Mouse (Mus musculus) midbrain, embryonic 13.5 days (tissue): ENCODE measurements at regions not wholly inside any gene's neighbourhood (a gene's known extent, or its start where the extent isn't known, plus 50 kb on each side); places are given as distances from the start of the nearest gene placed in this dataset.

ENCODE experiments used
- ATAC-seq: fragments of 200-750 bp; cut with Nextera tagmentation; 2 replicates; pipeline ENCODE4 v1.8.0; 2017; ENCODE audit warnings: mild to moderate bottlenecking, moderate TSS enrichment, moderate library complexity
- H3K27ac ChIP-seq: fragments of 300-500 bp; sonication (generic); 2 replicates; pipeline ENCODE4 v1.5.1; 2015; ENCODE audit warnings: inconsistent platforms, mild to moderate bottlenecking, moderate library complexity
- H3K27me3 ChIP-seq: fragments of 300-500 bp; sonication (generic); 2 replicates; pipeline ENCODE4 v1.6.1; 2015; ENCODE audit warnings: mild to moderate bottlenecking, inconsistent platforms
- H3K36me3 ChIP-seq: fragments of 300-500 bp; sonication (generic); 2 replicates; pipeline ENCODE4 v1.6.1; 2015; ENCODE audit warnings: mild to moderate bottlenecking, inconsistent platforms
- H3K4me1 ChIP-seq: fragments of 300-500 bp; sonication (generic); replicated peaks from 2 replicates; pipeline ENCODE4 v1.6.1; 2015; ENCODE audit warnings: inconsistent platforms
- H3K4me2 ChIP-seq: fragments of 300-500 bp; sonication (generic); replicated peaks from 2 replicates; pipeline ENCODE4 v1.6.1; 2015; ENCODE audit warnings: moderate library complexity, mild to moderate bottlenecking, inconsistent platforms
- H3K4me3 ChIP-seq: fragments of 300-500 bp; sonication (generic); replicated peaks from 2 replicates; pipeline ENCODE4 v1.5.1; 2015; ENCODE audit warnings: mild to moderate bottlenecking, inconsistent platforms
- H3K9ac ChIP-seq: fragments of 300-500 bp; sonication (generic); replicated peaks from 2 replicates; pipeline ENCODE4 v1.6.1; 2015; ENCODE audit warnings: mild to moderate bottlenecking, inconsistent platforms
- H3K9me3 ChIP-seq: fragments of 300-500 bp; sonication (generic); 2 replicates; pipeline ENCODE4 v1.6.1; 2016; ENCODE audit warnings: mild to moderate bottlenecking, inconsistent platforms
- WGBS: fragments of 180-500 bp; shearing (Covaris S2); methylation state at CpG from one replicate; pipeline ENCODE4 v1.1.7; 2015; 5-methylcytosine and 5-hydroxymethylcytosine counted together

DNA sequence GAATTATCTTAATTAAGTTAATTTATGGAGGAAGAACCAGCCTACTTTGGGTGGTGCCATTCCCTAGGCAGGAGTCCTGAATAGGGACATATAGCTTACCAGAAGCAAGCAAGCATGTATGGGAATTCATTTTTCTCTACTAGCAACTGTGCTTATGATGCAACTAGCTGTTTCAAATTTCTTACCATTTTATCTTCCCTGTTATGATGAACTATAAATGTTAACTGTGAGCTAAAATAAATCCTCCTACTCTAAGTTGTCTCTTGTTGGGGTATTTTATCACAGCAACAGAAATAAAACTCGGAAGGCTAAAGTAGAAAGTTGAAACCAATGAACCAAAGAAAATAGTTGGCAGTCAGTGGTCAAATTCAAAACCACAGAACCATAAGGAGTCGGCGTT is 373.5 kb upstream of the Tnp1 start:
- H3K27ac ChIP-seq = no peak overlapping the region
- H3K27me3 ChIP-seq = no peaks in the 10 kb centered on the region
- WGBS = 92% methylated on average over 3 of the region's 3 CpGs
- H3K4me3 ChIP-seq = no peak overlapping the region
- H3K9me3 ChIP-seq = no peaks in the 10 kb centered on the region
- no peaks in the 10 kb centered on the region for H3K36me3 ChIP-seq
- H3K4me2 ChIP-seq = no peak overlapping the region
- ATAC-seq = no peak
- H3K4me1 ChIP-seq = no peaks in the 10 kb centered on the region
- H3K9ac ChIP-seq = no peak overlapping the region

DNA sequence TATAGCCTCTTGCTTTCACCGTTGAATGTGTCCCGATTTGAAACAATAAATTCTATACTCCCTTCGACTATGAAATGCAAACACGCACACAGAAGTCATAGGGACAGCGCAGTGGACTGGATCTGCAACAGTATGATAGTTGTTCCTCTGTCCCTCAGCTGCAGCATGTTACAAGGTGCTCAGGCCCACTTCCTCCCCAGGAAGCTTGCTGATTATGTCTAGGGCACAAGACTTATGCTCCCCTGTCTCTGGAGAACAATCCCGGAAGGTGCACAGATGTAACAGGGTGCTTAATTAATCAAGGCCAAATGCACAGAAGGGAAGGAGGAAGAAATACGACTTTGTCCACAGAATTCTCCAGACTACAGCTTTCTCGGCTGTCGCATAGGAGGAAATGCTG is 365.9 kb upstream of the Tnp1 start:
- ATAC-seq = no peak
- no peaks in the 10 kb centered on the region for H3K36me3 ChIP-seq
- WGBS = 93% methylated on average over 9 of the region's 9 CpGs
- no peaks in the 10 kb centered on the region for H3K9me3 ChIP-seq
- no peaks in the 10 kb centered on the region for H3K27me3 ChIP-seq
- H3K27ac ChIP-seq = no peak overlapping the region
- H3K9ac ChIP-seq = no peak overlapping the region
- no peaks in the 10 kb centered on the region for H3K4me1 ChIP-seq
- H3K4me3 ChIP-seq = no peak overlapping the region
- H3K4me2 ChIP-seq = no peak overlapping the region

GRCm38 (mm10) chr1:73374531-73375375 is 359.0 kb upstream of the Tnp1 start:
- H3K9ac ChIP-seq = no peak overlapping the region
- no peaks in the 10 kb centered on the region for H3K27me3 ChIP-seq
- H3K4me2 ChIP-seq = no peak overlapping the region
- 88% methylated on average over 7 of the region's 7 CpGs for WGBS
- H3K27ac ChIP-seq = no peak overlapping the region
- no peak overlapping the region for H3K4me3 ChIP-seq
- ATAC-seq = no peak
- no peaks in the 10 kb centered on the region for H3K9me3 ChIP-seq
- H3K36me3 ChIP-seq = no peaks in the 10 kb centered on the region
- H3K4me1 ChIP-seq = no peaks in the 10 kb centered on the region

DNA sequence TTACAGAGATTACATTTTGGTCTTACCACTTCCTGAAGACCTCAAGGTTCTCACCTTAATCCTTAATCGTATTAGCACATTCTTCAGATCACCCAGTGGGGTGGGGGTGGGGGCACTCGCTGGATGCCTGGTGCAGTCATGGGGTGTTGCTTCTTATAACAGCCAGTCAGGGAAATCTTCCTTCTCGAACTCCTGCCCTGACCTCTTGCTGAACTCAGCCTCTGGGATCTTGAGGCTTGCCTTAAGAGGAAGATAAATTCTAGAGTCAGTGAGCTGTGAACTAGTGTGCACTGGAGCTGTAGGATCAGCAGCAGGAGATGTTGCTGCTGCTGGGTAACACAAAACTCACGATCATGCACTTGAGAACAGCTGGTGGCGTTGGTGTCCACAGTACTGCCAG is 352.5 kb upstream of the Tnp1 start:
- no peak for ATAC-seq
- Histone ChIP-seq H3K4me2 (no peak overlapping the region), H3K9ac (no peak overlapping the region), H3K4me3 (no peak overlapping the region), H3K36me3 (no peaks in the 10 kb centered on the region), H3K9me3 (no peaks in the 10 kb centered on the region), H3K27ac (no peak overlapping the region), H3K27me3 (no peaks in the 10 kb centered on the region), H3K4me1 (peaks cover 19% of the 10 kb centered on the region)
- 72% methylated on average over 5 of the region's 5 CpGs for WGBS

DNA sequence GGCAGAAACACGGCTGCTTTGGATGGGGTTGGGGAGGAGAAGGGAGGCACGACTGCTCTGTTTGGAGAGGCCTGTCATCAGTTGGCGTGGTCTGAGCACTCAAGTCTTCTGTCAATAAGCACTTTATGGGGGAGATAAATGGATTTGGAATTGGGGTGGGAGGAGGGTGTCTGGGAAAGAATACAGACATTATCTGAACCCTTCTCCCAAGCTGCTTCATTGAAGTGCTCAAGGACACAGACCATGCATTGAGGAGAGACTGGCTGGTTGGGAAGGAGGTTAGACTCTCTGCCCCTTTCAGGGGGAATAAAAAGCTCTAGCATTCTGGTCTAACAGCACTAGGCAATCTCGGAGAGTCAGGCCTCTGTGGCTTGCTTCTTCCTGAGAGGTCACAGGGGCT is 350.1 kb upstream of the Tnp1 start:
- H3K36me3 ChIP-seq = no peaks in the 10 kb centered on the region
- peaks cover 33% of the 10 kb centered on the region for H3K4me1 ChIP-seq
- no peaks in the 10 kb centered on the region for H3K27me3 ChIP-seq
- H3K9me3 ChIP-seq = no peaks in the 10 kb centered on the region
- no peak overlapping the region for H3K4me2 ChIP-seq
- 36% methylated on average over 4 of the region's 4 CpGs for WGBS
- no peak overlapping the region for H3K4me3 ChIP-seq
- H3K27ac ChIP-seq = no peak overlapping the region
- ATAC-seq = no peak
- H3K9ac ChIP-seq = no peak overlapping the region

DNA sequence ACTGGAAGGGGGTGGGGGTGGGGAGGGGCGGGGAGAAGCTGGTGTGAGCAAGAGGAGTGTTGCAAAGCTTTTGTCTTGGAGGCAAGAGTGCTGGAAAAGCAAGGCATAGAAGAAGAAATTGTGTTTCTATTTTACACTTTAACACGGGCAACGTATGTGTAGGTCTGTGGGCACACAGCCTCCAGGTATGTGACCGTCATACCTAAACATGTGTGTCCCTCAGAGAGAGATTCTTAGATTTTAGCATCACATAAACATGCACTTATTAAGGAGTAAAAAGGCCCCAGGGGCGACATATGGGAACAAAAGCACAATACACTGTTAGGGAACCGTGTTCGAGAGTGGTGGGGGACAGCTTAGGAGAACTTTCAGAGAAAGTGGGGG is 348.6 kb upstream of the Tnp1 start:
- H3K27ac ChIP-seq = 0 out of 2 replicates have a peak overlapping the region, but pooled peaks have one; percentile 17
- no peaks in the 10 kb centered on the region for H3K36me3 ChIP-seq
- no peak overlapping the region for H3K9ac ChIP-seq
- peaks cover 33% of the 10 kb centered on the region for H3K4me1 ChIP-seq
- ATAC-seq = no peak
- H3K27me3 ChIP-seq = no peaks in the 10 kb centered on the region
- 0 out of 2 replicates have a peak overlapping the region, but pooled peaks have one; percentile 38 for H3K4me2 ChIP-seq
- H3K4me3 ChIP-seq = no peak overlapping the region
- no peaks in the 10 kb centered on the region for H3K9me3 ChIP-seq
- WGBS = 47% methylated on average over 7 of the region's 7 CpGs

DNA sequence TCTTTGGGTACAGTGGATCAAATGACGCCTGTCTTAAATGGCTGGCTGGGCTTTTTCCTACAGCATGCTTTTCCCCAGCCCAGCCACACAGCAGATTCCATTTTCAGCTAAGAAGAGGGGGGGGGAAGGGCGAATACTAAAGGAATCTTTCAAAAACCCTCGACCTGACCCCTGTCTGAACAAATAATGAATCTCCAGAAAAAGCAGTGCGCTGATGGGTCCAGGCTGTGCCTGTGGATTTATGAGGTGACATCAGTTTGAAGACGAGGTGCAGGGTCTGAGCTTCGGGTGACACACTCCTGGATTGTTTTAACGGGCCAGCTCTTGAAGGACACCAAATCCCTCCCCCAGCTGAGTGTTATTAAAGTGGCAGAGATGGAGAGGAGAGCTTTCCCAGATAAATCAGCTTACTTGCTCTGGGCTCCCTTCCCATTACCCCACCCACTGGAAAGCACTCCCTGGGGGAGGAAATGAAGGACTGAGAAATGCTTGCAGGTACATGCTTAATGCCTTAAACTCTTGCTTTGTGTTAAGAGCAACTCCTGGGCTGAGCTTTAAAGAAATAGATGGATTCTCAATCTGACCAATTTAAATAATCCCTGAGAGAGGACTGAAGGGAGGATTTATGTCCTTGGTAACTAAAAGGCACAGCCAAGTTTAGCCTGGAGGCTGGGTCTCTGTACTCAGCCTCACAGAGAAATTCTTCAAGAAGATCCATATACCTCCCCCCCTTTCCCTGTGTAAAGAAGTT is 348.0 kb upstream of the Tnp1 start:
- Histone ChIP-seq H3K9me3 (no peaks in the 10 kb centered on the region), H3K36me3 (no peaks in the 10 kb centered on the region), H3K27me3 (no peaks in the 10 kb centered on the region), H3K9ac (no peak overlapping the region; the same call in 1 of the 2 replicates), H3K4me3 (no peak overlapping the region), H3K4me1 (peaks cover 33% of the 10 kb centered on the region), H3K27ac (peak overlapping the region; percentile 17), H3K4me2 (peak overlapping the region; percentile 38)
- WGBS = 6% methylated on average over 7 of the region's 7 CpGs
- ATAC-seq = peak; percentile 88

GRCm38 (mm10) chr1:73362122-73362521 is 346.4 kb upstream of the Tnp1 start:
- Histone ChIP-seq H3K4me3 (no peak overlapping the region), H3K9ac (no peak overlapping the region), H3K36me3 (no peaks in the 10 kb centered on the region), H3K4me1 (peaks cover 33% of the 10 kb centered on the region), H3K9me3 (no peaks in the 10 kb centered on the region), H3K4me2 (no peak overlapping the region), H3K27me3 (no peaks in the 10 kb centered on the region), H3K27ac (no peak overlapping the region)
- 66% methylated on average over 1 of the region's 1 CpGs for WGBS
- ATAC-seq = no peak

DNA sequence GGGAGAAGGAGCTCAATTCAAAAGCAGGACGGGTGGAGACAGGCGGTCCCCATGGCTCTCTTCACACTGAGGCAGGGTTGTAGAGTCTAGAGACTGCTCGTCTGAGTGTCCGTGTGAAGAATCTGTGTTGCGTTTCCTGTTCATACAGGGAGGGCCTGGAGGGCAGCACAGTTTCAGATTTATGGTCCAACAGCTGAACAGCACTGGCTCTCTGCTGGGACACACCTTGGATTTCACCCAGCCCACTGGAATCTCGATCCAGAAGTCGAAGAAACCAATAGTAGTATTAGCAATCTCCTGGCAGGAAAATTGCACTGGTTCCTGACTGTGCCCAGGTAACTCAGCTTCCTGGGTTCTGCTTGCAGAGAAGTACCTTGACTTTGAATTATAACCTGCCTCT is 345.6 kb upstream of the Tnp1 start:
- ATAC-seq = no peak
- 92% methylated on average over 7 of the region's 7 CpGs for WGBS
- Histone ChIP-seq H3K4me1 (peaks cover 33% of the 10 kb centered on the region), H3K9me3 (no peaks in the 10 kb centered on the region), H3K27me3 (no peaks in the 10 kb centered on the region), H3K9ac (no peak overlapping the region), H3K4me2 (no peak overlapping the region), H3K4me3 (no peak overlapping the region), H3K36me3 (no peaks in the 10 kb centered on the region), H3K27ac (no peak overlapping the region)

- no peak for ATAC-seq
- Histone ChIP-seq H3K4me2 (no peak overlapping the region), H3K4me3 (no peak overlapping the region), H3K4me1 (no peaks in the 10 kb centered on the region), H3K9ac (no peak overlapping the region), H3K36me3 (no peaks in the 10 kb centered on the region), H3K27me3 (no peaks in the 10 kb centered on the region), H3K27ac (no peak overlapping the region), H3K9me3 (no peaks in the 10 kb centered on the region)
- 86% methylated on average over 1 of the region's 1 CpGs for WGBS
Measured at GRCm38 (mm10) chr1:73354447-73354846, 338.7 kb upstream of the Tnp1 start.

DNA sequence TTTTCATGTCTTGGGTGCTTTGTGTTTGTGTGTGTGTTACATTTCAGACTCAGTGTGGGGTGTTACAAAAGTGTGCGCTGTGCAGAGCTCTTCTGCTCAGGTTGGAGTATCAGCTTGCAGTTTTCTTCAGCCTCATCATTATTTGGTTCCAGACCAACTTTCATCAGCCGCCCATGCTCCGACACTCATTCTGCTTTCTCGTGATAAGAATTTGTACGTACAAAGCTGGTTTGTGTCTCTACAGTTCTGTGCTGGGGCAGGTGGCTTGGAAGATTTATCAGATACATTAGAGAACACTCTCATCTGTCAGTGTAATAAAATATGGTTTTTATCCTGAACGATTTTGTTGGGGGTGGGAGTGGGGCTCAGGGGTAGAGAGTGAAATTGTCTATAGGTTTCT is 332.8 kb upstream of the Tnp1 start:
- Histone ChIP-seq H3K36me3 (no peaks in the 10 kb centered on the region), H3K27ac (no peak overlapping the region), H3K4me1 (no peaks in the 10 kb centered on the region), H3K9ac (no peak overlapping the region), H3K4me3 (no peak overlapping the region), H3K27me3 (no peaks in the 10 kb centered on the region), H3K9me3 (no peaks in the 10 kb centered on the region), H3K4me2 (no peak overlapping the region)
- ATAC-seq = no peak
- 86% methylated on average over 6 of the region's 6 CpGs for WGBS

DNA sequence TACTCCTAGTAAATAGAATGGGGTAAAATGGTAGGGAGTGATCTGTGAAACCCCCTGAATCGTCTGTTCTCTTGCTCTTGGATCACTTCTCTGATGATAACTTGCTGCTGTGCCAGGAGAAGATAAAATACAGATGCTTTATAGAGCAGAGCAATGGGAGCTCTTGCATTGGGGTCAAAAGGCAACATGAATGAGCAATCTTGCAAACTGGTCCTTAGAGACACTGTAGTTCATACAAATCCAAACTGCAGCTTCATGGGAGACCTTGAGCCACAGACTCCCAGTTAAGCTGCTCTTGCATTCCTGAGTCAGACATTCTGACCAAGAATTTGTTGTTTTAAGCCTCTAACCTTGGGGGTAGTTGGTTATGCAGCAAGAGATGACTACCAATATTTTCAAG is 328.9 kb upstream of the Tnp1 start:
- no peak overlapping the region for H3K9ac ChIP-seq
- H3K27me3 ChIP-seq = no peaks in the 10 kb centered on the region
- ATAC-seq = no peak
- H3K4me2 ChIP-seq = no peak overlapping the region
- no peaks in the 10 kb centered on the region for H3K4me1 ChIP-seq
- H3K9me3 ChIP-seq = no peaks in the 10 kb centered on the region
- H3K36me3 ChIP-seq = no peaks in the 10 kb centered on the region
- no peak overlapping the region for H3K27ac ChIP-seq
- WGBS = 70% methylated on average over 1 of the region's 1 CpGs
- no peak overlapping the region for H3K4me3 ChIP-seq
